Mouse (Mus musculus): ENCODE measurements around the gene Rtp2.

DNA sequence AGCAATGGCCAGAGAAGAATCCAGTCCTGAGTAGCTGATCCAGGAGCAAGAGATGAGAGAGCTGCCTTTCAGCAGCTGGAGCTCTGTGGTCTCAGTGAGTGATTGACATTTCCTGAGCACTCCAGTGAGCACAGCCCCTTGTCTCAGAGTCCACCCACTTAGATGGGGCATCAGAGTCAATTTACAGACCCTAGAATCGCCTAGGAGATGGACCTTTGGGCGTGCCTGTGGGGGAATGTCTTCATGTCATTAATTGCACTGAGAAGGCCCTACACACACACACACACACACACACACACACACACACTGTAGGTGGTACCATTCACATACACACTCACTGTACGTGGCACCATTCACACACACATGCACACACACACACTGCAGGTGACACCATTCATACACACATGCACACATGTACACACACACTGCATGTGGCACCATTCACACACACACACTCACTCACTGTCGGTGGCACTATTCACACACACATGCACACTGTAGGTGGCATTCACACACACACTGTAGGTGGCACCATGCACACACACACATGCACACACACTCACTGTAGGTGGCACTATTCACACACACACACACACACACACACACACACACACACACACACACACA is 20.0 kb upstream of the Rtp2 start:
- TF ChIP-seq CTCF (IDR thresholded peaks at IDR 0.05; ENCODE audit: insufficient read depth, low read length) (no peak), POLR2A (IDR thresholded peaks at IDR 0.05; ENCODE audit: borderline replicate concordance, extremely low read depth, low read depth, low read length) (no peak)
